Mouse (Mus musculus) C2C12 (cell line): ENCODE data around the gene Qpct. TPM values are rescaled to one million over a fixed set of nuclear protein-coding genes. Genes with fewer than 3 reads are reported as not detected.
A peak's percentile ranks its signal among the peaks of the same experiment; 100 is the strongest.

Experiments
- H3K27me3 ChIP-seq: one replicate; pipeline ENCODE4 v1.6.1; 2011; ENCODE audit not compliant: control insufficient read depth, insufficient read depth, insufficient read length
- H3K36me3 ChIP-seq: one replicate; pipeline ENCODE4 v1.6.1; 2011; ENCODE audit not compliant: control insufficient read depth, insufficient read depth
- H3K4me3 ChIP-seq: one replicate; pipeline ENCODE4 v1.5.1; 2011; ENCODE audit warnings: mild to moderate bottlenecking, control low read depth; ENCODE audit not compliant: poor library complexity, insufficient read depth, severe bottlenecking
- H3K79me2 ChIP-seq: one replicate; pipeline ENCODE4 v1.6.1; 2011; ENCODE audit not compliant: control insufficient read depth, insufficient read depth
- H3K79me3 ChIP-seq: one replicate; pipeline ENCODE4 v1.6.1; 2011; ENCODE audit warnings: low read depth, control low read depth
- H3ac ChIP-seq: one replicate; pipeline ENCODE3; 2011; ENCODE audit warnings: low read depth; ENCODE audit not compliant: control insufficient read depth, insufficient read length
- CEBPB ChIP-seq: IDR thresholded peaks from one replicate; pipeline ENCODE4 v1.6.1; 2011; ENCODE audit warnings: low read depth, mild to moderate bottlenecking, control low read depth, moderate library complexity
- CTCF ChIP-seq: IDR thresholded peaks from one replicate; pipeline ENCODE4 v1.5.1; 2011; ENCODE audit not compliant: control insufficient read depth, insufficient read depth, insufficient read length
- FOSL1 ChIP-seq: IDR thresholded peaks from one replicate; pipeline ENCODE4 v1.8.0; 2011; ENCODE audit warnings: mild to moderate bottlenecking, low read length; ENCODE audit not compliant: poor library complexity, insufficient read depth, severe bottlenecking
- MAX ChIP-seq: IDR thresholded peaks from one replicate; pipeline ENCODE4 v1.6.1; 2011; ENCODE audit warnings: mild to moderate bottlenecking, control low read depth
- MYOD1 ChIP-seq: IDR thresholded peaks from one replicate; pipeline ENCODE4 v1.6.1; 2011; ENCODE audit warnings: low read depth; ENCODE audit not compliant: control insufficient read depth, insufficient read length
- MYOG ChIP-seq: IDR thresholded peaks from one replicate; pipeline ENCODE4 v1.6.1; 2011; ENCODE audit not compliant: control insufficient read depth, insufficient read length; ENCODE audit errors: extremely low read depth
- USF1 ChIP-seq: IDR thresholded peaks from one replicate; pipeline ENCODE4 v1.6.1; 2011; ENCODE audit warnings: low read depth, mild to moderate bottlenecking, control low read depth, moderate library complexity
- polyA plus RNA-seq: library from polyadenylated mRNA; unstranded; fragments of >200 nt; fragmentation: generic; extraction: Trizol; gene quantifications from one replicate; pipeline ENCODE4 v1.2.1, GENCODE M21; 2012; ENCODE audit warnings: missing spikeins

Gene Qpct
- polyA plus RNA-seq, 1 experiment, result 0.71 TPM

DNA sequence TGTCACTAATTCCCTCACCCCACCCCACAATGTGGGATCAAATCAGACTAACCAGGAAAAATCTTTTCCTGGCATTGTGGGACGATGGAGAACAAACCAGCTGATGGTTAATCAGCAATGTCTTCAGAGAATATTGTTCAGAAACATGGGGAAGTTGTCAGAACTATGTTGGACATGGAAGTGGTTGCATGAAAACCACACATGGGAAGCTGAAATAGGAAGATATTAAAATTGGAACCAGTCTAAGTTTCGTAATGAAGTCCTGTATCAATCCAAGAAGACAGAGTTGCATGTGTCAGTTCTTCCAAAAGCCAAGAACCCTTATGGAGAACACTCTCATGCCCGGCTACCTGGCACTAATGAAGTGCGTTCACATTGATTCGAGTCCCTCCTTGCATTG is 20.1 kb upstream of the Qpct start:
- H3K4me3 ChIP-seq, result no peak overlapping the region
- H3K27me3 ChIP-seq, result no peaks in the 10 kb centered on the region
- no peaks in the 10 kb centered on the region for H3K36me3 ChIP-seq
- TF ChIP-seq MYOG (no peak), CTCF (no peak), CEBPB (no peak), FOSL1 (no peak)
- H3K79me3 ChIP-seq, result no peaks in the 10 kb centered on the region
- H3K79me2 ChIP-seq, result no peaks in the 10 kb centered on the region
- no peak overlapping the region for H3ac ChIP-seq

GRCm38 (mm10) chr17:79032782-79033181 is 18.9 kb upstream of the Qpct start:
- no peak overlapping the region for H3ac ChIP-seq
- H3K79me3 ChIP-seq, result no peaks in the 10 kb centered on the region
- no peak overlapping the region for H3K4me3 ChIP-seq
- H3K79me2 ChIP-seq, result no peaks in the 10 kb centered on the region
- no peaks in the 10 kb centered on the region for H3K27me3 ChIP-seq
- no peak for TF ChIP-seq CEBPB
- TF ChIP-seq MYOD1, result no peak
- no peak for TF ChIP-seq USF1
- no peak for TF ChIP-seq FOSL1
- TF ChIP-seq MYOG, result no peak
- TF ChIP-seq MAX, result no peak
- no peak for TF ChIP-seq CTCF
- H3K36me3 ChIP-seq, result no peaks in the 10 kb centered on the region

GRCm38 (mm10) chr17:79039660-79040059 is 12.0 kb upstream of the Qpct start:
- H3K79me3 ChIP-seq, result no peaks in the 10 kb centered on the region
- no peaks in the 10 kb centered on the region for H3K79me2 ChIP-seq
- no peak for TF ChIP-seq MYOD1
- H3K27me3 ChIP-seq, result no peaks in the 10 kb centered on the region
- H3K36me3 ChIP-seq, result no peaks in the 10 kb centered on the region
- H3K4me3 ChIP-seq, result no peak overlapping the region
- no peak overlapping the region for H3ac ChIP-seq

DNA sequence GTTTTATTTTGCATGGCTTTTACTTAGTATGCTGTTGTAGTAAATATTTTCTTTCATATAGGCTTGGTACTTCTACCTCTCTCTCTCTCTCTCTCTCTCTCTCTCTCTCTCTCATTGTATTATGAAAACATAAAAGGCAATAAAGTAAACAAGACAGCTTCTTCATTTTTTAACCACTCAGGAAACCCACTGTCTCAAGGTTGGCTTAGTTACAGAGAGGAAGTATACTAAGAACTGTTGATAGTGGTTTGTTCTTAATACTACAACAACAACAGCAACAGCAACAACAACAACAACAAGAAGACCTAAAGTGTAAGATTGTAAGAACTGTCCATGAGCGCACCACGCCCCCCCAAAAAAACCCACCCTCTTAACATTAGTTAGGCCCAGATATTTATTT is 8.0 kb upstream of the Qpct start:
- Histone ChIP-seq H3K36me3 (no peaks in the 10 kb centered on the region), H3K27me3 (no peaks in the 10 kb centered on the region), H3K79me3 (no peaks in the 10 kb centered on the region), H3K4me3 (no peak overlapping the region), H3ac (no peak overlapping the region), H3K79me2 (no peaks in the 10 kb centered on the region)
- no peak for TF ChIP-seq MYOD1
- TF ChIP-seq MAX, result no peak
- no peak for TF ChIP-seq MYOG
- TF ChIP-seq CEBPB, result no peak
- no peak for TF ChIP-seq CTCF
- no peak for TF ChIP-seq FOSL1
- TF ChIP-seq USF1, result no peak

DNA sequence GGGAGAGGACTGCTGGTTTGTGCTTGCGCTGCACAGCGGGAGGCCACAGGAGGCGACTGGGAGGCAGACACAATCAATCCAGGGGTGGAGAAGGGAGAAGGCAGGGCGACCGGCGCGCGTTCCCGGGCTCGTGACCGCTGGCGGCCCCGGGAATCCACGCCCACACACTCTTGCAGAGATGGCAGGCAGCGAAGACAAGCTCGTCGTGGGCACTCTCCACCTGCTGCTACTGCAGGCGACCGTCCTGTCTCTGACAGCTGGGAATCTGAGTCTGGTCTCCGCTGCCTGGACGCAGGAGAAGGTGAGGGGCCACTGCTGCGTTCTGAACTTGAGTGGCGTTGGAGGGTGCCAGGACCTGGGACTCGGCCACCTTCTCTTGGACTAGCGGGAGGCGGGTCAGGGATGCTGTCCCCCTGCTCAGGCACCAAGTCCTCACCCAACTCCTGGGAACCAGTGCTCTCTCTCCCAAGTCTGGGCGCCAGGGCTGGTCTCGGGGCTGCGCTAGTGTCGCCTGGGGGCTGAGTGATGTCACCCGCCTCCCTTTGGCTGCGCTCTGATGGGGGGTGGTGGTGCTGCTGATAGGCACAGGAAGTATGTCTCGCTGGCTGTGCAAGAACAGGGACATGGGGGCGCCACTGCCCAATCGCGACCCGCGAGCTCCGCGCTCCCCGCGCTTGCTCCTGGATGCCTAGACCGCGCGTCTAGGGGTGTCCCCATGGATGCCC is 544 bp downstream of the Qpct start:
- TF ChIP-seq FOSL1, result no peak
- Histone ChIP-seq H3ac (peak overlapping the region; percentile 34), H3K79me2 (no peaks in the 10 kb centered on the region), H3K36me3 (no peaks in the 10 kb centered on the region), H3K4me3 (no peak overlapping the region), H3K79me3 (no peaks in the 10 kb centered on the region), H3K27me3 (no peaks in the 10 kb centered on the region)

DNA sequence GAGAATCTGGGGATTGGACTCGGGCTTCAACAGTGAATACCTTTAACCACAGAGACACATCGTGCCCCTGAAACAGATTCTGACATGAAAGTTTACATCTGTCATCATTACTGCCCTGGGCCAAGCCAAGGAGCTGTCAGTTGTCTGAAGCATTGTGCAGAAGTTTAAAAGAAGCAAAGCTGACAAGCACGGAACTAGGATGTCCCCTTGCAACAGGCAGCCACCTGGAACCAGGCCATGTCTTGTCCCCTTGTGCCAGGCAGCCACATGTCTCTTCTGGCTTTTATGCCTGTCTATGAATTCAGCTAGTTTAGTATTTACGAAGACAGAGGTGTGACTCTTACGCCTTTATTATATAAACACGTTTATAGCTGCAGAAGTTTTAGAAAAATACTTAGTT is 6.6 kb downstream of the Qpct start:
- Histone ChIP-seq H3K4me3 (no peak overlapping the region), H3K79me2 (no peaks in the 10 kb centered on the region), H3K36me3 (no peaks in the 10 kb centered on the region), H3K79me3 (no peaks in the 10 kb centered on the region), H3ac (no peak overlapping the region), H3K27me3 (no peaks in the 10 kb centered on the region)
- TF ChIP-seq MYOD1 (no peak), MAX (no peak), MYOG (no peak), USF1 (no peak), CTCF (no peak), FOSL1 (no peak), CEBPB (no peak)
